Mouse (Mus musculus): Measurements from ENCODE around the gene Nkiras2.

DNA sequence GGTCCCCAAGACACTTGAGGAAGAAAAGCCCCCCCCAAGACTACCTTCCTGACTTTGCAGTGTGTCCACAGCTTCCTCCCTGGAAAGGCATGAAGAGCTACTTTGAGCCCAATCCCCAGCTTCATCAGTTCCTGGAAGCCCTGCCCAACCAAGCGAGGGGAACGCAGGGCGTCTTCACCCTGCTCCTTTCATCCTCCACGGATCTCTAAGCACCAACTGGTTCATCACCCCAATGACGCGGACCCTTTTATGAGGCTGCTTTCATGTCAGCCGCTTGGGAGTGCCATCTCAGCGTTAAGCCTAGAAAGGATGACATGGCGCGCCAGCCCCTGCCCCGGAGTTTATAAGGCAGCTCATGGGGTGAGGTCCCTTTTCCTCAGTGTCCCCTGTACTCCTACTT lies 938 bp downstream of the Nkiras2 start, which contains the start of gene Dnajc7:
- TF ChIP-seq CTCF (IDR thresholded peaks at IDR 0.05; ENCODE audit: low read depth), result no peak
- no peak for TF ChIP-seq EP300 (IDR thresholded peaks at IDR 0.05; ENCODE audit: low read depth)

Measured in liver, embryonic 14.5 days (tissue).